Mouse (Mus musculus) liver, adult 2 months (tissue): Measurements from ENCODE around the gene Abraxas1. TPM values are rescaled to one million over a fixed set of nuclear protein-coding genes. Genes with fewer than 3 reads are reported as not detected.

ENCODE experiments used
- DNase-seq: peaks from one replicate; pipeline ENCODE4 v3.0.0-alpha.2; 2011; ENCODE audit warnings: low read depth, low spot score; ENCODE audit errors: extremely low read depth
- H3K27ac ChIP-seq: fragments of 200-500 bp; replicated peaks from 2 replicates; pipeline ENCODE4 v1.5.1; 2012; ENCODE audit warnings: low read depth, mild to moderate bottlenecking, control low read depth, inconsistent platforms, low read length; ENCODE audit not compliant: insufficient read depth
- H3K27me3 ChIP-seq: fragments of 200-500 bp; 2 replicates; pipeline ENCODE4 v1.6.1; 2012; ENCODE audit warnings: mild to moderate bottlenecking, moderate library complexity, low read length, inconsistent platforms; ENCODE audit not compliant: control insufficient read depth, insufficient read depth
- H3K36me3 ChIP-seq: fragments of 200-500 bp; 2 replicates; pipeline ENCODE4 v1.6.1; 2012; ENCODE audit warnings: low read length, inconsistent platforms; ENCODE audit not compliant: control insufficient read depth, insufficient read depth
- H3K4me1 ChIP-seq: fragments of 200-500 bp; 2 replicates; pipeline ENCODE4 v1.6.1; 2011; ENCODE audit warnings: low read length; ENCODE audit not compliant: control insufficient read depth, insufficient read depth
- H3K4me3 ChIP-seq: fragments of 200-500 bp; 2 replicates; pipeline ENCODE4 v1.5.1; 2011; ENCODE audit warnings: low read depth, mild to moderate bottlenecking, control low read depth, low read length, moderate library complexity; ENCODE audit not compliant: insufficient read depth
- H3K79me2 ChIP-seq: fragments of 200-500 bp; 2 replicates; pipeline ENCODE4 v1.6.1; 2012; ENCODE audit warnings: inconsistent platforms, mild to moderate bottlenecking, low read length, moderate library complexity; ENCODE audit not compliant: control insufficient read depth, insufficient read depth
- H3K9ac ChIP-seq: fragments of 200-500 bp; 2 replicates; pipeline ENCODE4 v1.6.1; 2012; ENCODE audit warnings: low read depth, mild to moderate bottlenecking, control low read depth, inconsistent platforms, low read length
- CTCF ChIP-seq: fragments of 200-500 bp; IDR thresholded peaks from 2 replicates; pipeline ENCODE4 v1.5.1; 2011; ENCODE audit warnings: low read depth, low read length, control low read depth
- POLR2A ChIP-seq: fragments of 200-500 bp; IDR thresholded peaks from 2 replicates; pipeline ENCODE4 v1.6.1; 2011; ENCODE audit warnings: low read length, control low read depth; ENCODE audit not compliant: insufficient read depth; ENCODE audit errors: extremely low read depth
- WGBS: fragments of 180-500 bp; shearing (Covaris S2); methylation state at CpG from one replicate; pipeline ENCODE4 v1.1.7; 2018; 5-methylcytosine and 5-hydroxymethylcytosine counted together
- polyA plus RNA-seq: library from polyadenylated mRNA; depleted of rRNA; stranded (reverse); fragments of >200 nt; gene quantifications from 2 replicates; pipeline ENCODE4 v1.2.3, GENCODE M21; 2012
- total RNA-seq: library from RNA; depleted of rRNA; stranded (reverse); fragments of >200 nt; gene quantifications from 2 replicates; pipeline ENCODE4 v1.2.3, GENCODE M21; 2014

The Abraxas1 gene
- total and polyA plus RNA-seq, 2 experiments, result 3.0 to 9.5 TPM

DNA sequence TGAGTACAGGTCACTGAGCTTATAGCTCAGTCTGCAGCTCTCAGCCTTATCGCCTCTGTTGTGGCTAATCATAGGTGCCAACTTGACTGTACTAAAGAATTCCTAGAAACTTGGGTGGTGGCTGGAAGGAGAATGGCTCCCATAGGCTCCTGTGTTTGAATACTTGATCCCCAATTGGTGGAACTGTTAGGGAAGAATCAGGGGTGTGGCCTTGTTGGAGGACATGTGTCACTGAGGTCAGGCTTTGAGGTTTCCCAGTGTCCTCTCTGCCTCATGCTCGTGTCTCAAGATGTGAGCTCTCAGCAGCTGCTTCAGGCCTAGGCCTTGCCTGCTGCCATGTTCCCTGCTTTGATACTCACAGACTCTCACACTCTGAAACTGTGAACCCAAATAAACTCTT lies 13.1 kb upstream of the Abraxas1 start:
- DNase-seq, result no peak
- Histone ChIP-seq H3K4me1 (no peaks in the 10 kb centered on the region), H3K9ac (no peak overlapping the region), H3K27ac (no peak overlapping the region), H3K36me3 (no peaks in the 10 kb centered on the region), H3K27me3 (no peaks in the 10 kb centered on the region), H3K79me2 (no peaks in the 10 kb centered on the region), H3K4me3 (no peak overlapping the region)
- TF ChIP-seq CTCF, result no peak
- TF ChIP-seq POLR2A, result no peak
- 94% methylated on average over 2 of the region's 2 CpGs for WGBS

DNA sequence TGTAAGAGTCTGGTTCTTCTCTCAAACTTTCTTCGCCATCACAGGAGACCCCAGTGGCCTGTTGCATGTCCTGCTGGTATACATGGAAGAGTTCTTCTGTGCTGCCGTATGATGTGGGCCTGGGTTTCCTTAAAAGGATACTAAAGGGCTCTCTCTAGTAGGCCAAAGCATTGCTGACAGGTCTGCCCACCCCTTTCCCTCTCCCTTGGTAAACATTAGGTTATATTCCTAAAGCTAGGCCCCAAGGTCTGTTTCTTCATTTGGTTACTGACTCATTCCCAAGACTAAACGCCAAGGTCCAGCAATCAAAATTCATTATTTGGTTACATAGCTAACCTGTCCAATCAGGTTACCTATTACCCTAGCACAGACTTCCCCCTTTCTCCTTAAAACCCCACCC lies 11.9 kb upstream of the Abraxas1 start:
- TF ChIP-seq CTCF, result no peak
- TF ChIP-seq POLR2A, result no peak
- WGBS, result 86% methylated on average over 3 of the region's 3 CpGs

DNA sequence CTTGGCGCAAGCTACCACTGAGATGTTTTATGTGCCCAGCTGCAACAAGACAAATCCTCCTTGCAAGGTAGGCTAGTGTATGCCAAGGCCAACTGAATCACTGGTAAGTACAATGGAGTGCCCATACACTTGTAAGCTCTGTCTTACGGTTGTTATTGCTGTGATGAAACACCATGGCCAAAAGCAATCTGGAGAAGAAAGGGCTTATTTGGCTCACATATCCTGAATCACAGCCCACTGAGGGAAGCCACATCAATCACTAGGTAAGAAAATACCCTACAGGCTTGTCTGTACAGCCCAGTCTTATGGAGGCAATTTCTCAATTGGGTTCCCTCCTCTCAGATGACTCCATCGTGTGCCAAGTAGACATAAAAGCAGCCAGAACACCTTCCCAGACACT lies 7.9 kb upstream of the Abraxas1 start:
- Histone ChIP-seq H3K27me3 (no peaks in the 10 kb centered on the region), H3K27ac (no peak overlapping the region), H3K4me3 (no peak overlapping the region), H3K36me3 (no peaks in the 10 kb centered on the region), H3K4me1 (no peaks in the 10 kb centered on the region), H3K9ac (no peak overlapping the region), H3K79me2 (no peaks in the 10 kb centered on the region)
- no peak for TF ChIP-seq CTCF
- no peak for TF ChIP-seq POLR2A
- WGBS, result 85% methylated on average over 3 of the region's 3 CpGs
- no peak for DNase-seq

More for the DNA sequence above, 11.9 kb upstream of the Abraxas1 start:
- H3K4me3 ChIP-seq, result no peak overlapping the region
- H3K36me3 ChIP-seq, result no peaks in the 10 kb centered on the region
- H3K27me3 ChIP-seq, result no peaks in the 10 kb centered on the region
- no peaks in the 10 kb centered on the region for H3K4me1 ChIP-seq
- no peak overlapping the region for H3K9ac ChIP-seq
- H3K27ac ChIP-seq, result no peak overlapping the region
- H3K79me2 ChIP-seq, result no peaks in the 10 kb centered on the region
- no peak for DNase-seq

GRCm38 (mm10) chr5:100826531-100826930 lies 5.8 kb upstream of the Abraxas1 start:
- no peak overlapping the region for H3K27ac ChIP-seq
- no peak overlapping the region for H3K9ac ChIP-seq
- no peaks in the 10 kb centered on the region for H3K27me3 ChIP-seq
- H3K36me3 ChIP-seq, result no peaks in the 10 kb centered on the region
- DNase-seq, result no peak
- TF ChIP-seq POLR2A (no peak), CTCF (no peak)
- WGBS, result 79% methylated on average over 7 of the region's 7 CpGs
- H3K4me3 ChIP-seq, result no peak overlapping the region
- no peaks in the 10 kb centered on the region for H3K79me2 ChIP-seq
- H3K4me1 ChIP-seq, result no peaks in the 10 kb centered on the region

DNA sequence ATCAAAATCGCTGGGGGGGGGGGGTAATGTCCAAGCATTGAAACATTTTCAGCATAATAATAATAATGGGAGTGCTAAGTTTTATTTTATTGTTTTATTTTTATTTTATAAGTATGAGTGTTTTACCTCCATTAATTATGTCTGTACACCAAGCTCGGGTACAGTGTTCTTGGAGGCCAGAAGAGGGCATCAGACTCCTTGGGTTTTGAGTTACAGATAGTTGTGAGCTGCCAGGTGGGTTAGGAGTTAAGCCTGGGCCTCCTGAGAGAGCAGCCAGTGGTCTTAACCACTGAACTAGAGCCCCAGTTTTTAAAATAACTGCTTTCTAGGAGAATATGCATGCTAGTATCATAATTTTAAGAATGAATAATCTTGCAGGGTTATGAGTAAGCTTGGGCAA lies 5.2 kb upstream of the Abraxas1 start:
- Histone ChIP-seq H3K9ac (no peak overlapping the region), H3K4me1 (no peaks in the 10 kb centered on the region), H3K27me3 (no peaks in the 10 kb centered on the region), H3K79me2 (no peaks in the 10 kb centered on the region), H3K36me3 (no peaks in the 10 kb centered on the region), H3K27ac (no peak overlapping the region), H3K4me3 (no peak overlapping the region)
- WGBS, result 17% methylated on average over 2 of the region's 2 CpGs
- TF ChIP-seq POLR2A (no peak), CTCF (peak; percentile 56)
- peak; percentile 48 for DNase-seq

GRCm38 (mm10) chr5:100822826-100823225 lies 2.1 kb upstream of the Abraxas1 start:
- H3K9ac ChIP-seq, result no peak overlapping the region
- H3K4me1 ChIP-seq, result peaks cover 2% of the 10 kb centered on the region; the same call in 1 of the 2 replicates
- no peak overlapping the region for H3K4me3 ChIP-seq
- no peaks in the 10 kb centered on the region for H3K27me3 ChIP-seq
- no peaks in the 10 kb centered on the region for H3K36me3 ChIP-seq
- no peak for TF ChIP-seq CTCF
- no peak for TF ChIP-seq POLR2A
- no peaks in the 10 kb centered on the region; the same call in 1 of the 2 replicates for H3K79me2 ChIP-seq
- DNase-seq, result no peak
- no peak overlapping the region for H3K27ac ChIP-seq
- WGBS, result 85% methylated on average over 7 of the region's 7 CpGs
